Mouse (Mus musculus) right cerebral cortex, postnatal 14 days (tissue): ENCODE data around the gene Ccn6.
"Not testable (repeated sequence)": the region's sequence is repeated elsewhere in the genome, so short reads cannot be mapped to it uniquely, and the experiment has no call there.

Source experiments
- DNase-seq: peaks from one replicate; pipeline ENCODE4 v3.0.0; 2022

Ccn6 gene

DNA sequence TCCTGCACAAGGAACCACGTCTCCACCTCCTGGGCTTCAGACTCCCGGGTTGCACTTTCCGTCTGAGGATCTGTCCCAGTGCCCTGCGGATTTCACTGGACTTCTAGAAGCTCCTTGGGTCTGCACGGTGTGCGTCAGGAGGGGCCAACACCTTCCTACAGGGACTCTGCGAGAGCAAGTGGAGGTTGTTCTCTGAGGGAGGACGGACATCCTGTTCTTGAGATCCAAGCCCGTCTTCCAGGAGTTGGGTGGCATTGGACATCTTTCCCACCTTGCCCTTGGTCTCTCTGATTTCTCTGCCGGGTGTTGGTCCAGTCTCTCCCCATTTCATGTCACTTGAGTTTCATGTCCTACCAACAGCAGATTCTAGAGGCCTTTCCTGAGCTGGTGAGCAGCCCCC lies at the start of gene Ccn6:
Gene Ccn6, minus strand, starts transcription at position 101 of the 400 bp plus-strand sequence.
- no peak for DNase-seq

DNA sequence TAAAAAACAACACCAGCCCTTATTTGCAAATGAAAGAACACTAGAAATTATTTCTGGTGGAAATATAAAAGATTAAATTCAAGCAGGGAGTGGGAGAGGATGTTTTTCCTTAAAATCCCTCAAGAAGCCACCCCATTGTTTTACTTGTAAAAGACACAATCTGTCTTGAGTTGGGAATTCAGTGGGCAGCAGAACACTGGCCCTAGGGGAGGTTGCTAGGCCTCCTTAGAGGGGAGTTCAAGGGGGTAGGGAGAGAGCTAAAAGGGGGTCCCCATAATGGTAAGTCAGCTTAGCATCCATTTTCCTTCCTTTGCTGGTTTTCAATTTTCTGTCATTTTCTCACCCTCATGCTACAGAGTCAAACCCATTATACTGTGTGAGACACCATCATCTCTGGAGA lies 46.4 kb upstream of the Ccn6 start:
- no peak for DNase-seq

DNA sequence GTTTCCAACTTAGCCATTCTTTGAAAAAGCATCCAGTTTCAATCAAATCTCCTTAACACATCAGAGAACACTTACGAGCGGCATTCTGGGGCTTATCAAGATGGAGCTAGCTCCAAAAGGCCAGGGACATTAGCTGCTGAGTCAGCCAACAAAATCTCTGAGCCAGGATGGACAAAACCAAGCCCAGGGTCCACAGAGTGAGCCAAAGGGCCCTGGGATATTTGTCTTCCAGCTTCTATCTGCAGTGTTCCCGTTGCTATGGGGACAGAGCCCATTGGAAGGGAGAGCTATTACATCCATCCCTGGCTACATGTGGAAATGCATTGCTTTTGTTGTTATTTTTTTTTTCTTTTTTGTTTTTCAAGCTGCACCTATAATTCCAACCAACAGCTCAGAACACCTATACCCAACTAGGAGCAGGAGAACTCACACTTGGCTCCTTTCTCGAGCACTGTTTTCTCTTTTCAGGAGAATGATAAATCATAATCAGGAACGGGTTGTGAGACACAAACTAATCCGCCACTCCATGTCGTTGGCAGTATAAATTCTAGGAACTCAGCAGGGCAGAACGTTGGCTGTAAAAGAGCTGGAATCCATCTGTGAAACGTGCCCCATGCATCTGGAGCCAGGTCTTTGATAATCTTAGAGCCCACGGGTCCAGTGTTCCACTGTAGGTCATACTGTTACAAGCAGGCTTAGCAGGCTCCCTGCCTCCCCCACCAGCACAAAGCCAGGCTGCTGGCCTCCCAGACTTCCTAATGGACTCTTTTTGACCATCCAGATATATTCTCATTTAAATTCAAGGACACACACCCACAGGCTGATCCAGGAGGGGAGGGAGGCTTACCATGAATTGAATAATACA lies 45.8 kb upstream of the Ccn6 start:
- DNase-seq, result no peak

DNA sequence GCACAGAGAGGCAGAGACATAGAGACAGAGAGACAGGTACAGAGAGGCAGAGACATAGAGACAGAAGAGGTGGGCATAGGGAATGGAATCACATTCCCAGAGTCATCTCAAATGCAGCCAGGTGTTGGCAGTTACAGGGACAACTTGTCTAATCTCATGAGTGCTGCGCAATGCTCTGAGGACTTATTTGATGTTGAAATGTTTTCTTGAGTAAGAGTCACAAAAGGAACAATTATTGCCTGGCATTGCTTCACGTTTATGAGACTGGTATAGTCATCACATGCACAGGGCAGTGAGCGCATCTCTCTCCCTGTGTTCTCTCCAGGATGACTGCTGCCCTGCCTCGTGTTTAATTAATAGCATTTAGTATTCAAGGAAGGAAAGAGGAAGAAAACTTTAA lies 45.1 kb upstream of the Ccn6 start:
- DNase-seq, result no peak

DNA sequence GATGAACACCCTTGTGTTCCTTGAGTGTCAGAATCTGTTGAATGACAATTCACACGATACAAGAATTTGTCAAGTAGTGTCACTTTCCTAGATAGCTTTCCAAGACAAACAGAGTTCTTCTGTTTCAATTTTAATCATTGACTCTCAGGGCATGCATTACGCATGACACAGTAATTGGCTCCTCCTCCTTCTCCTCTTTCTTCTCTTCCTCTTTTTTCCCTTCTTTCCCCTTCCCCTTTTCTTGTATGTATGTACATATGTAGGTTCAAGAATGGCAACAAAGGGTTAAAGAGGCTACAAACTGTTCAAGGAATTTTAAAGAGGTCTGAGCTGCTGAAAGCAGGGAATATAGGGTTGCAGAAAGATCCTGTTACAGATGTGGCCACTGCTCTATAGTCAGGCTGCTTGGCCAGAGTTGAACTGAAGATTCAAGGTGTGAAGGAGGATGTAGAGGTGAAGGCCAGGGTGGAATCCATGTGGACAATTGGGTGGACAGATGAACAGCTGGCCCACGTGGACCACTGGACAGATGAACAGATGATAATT lies 43.8 kb upstream of the Ccn6 start:
- no peak for DNase-seq

DNA sequence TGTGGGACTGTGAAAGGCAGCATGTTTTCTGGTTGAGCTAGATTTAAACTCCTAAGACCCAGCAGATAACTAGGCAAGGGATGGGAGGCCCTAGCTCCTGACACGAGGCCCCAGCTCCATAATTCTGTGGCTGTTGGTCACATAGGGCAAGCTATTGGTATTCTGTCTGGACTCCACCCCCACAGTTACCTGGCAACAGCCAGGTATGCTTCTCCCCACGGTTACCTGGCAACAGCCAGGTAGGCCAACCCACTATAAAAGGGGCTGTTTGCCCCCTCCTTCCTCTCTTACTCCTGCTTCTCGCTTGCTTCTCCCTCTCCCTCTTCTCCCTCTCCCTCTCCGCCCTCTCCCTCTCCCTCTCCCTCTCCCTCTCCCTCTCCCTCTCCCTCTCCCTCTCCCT lies 38.9 kb upstream of the Ccn6 start:
- no peak for DNase-seq

DNA sequence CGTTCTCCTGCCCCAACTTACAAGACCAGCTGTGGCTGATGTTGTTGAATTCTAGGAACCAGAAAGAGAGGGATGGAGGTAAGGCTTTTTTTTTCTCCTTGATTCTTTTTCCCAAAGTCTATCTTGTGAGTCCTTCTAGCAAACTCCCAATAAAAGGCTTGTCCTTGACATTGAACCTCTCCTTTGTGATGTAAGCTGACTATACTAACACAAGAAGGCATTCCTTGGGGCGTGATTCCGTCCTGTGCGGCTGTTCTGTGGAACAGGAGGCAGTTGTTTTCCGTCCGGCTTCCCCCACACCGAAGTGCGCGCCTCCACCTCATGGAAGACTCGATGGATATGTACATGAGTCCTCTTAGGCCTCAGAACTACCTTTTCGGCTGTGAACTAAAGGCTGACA lies 34.6 kb upstream of the Ccn6 start:
- not testable (repeated sequence) for DNase-seq

DNA sequence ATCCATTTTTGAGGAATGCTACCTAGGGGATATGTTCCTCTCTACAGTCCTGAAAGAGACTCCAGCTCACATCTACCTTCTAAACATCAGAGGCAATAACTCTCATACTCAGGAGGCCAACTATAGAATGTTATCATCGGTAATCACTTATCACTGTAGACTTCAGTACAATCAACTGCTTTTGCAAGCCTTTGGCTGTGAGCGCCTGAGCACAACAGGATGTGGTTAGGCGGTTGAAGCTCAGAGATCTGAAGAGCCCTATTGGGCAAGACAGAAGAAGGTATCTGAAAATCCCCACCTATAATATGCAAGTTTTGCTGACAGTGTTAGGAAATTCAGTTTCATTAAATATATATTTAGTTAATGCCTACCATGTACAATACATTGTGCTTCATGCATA lies 29.1 kb upstream of the Ccn6 start:
- no peak for DNase-seq

DNA sequence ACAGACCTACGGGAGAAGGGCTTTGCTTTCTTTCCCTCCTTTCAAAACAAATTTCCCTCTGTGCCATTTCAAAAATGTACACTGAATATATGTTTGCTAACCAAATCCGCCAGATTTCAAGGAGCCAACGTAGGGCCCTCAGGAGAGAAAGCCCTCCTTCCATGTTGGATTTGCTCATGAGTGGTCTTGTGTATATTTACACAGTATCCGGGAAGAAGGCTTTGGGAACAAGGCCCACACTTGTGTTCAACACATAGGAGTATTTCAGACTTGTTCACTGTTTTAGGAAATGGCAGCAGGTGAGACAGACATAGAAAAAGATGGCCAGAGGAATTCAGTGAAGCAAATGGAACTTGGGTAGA lies 21.9 kb upstream of the Ccn6 start:
- DNase-seq, result no peak

DNA sequence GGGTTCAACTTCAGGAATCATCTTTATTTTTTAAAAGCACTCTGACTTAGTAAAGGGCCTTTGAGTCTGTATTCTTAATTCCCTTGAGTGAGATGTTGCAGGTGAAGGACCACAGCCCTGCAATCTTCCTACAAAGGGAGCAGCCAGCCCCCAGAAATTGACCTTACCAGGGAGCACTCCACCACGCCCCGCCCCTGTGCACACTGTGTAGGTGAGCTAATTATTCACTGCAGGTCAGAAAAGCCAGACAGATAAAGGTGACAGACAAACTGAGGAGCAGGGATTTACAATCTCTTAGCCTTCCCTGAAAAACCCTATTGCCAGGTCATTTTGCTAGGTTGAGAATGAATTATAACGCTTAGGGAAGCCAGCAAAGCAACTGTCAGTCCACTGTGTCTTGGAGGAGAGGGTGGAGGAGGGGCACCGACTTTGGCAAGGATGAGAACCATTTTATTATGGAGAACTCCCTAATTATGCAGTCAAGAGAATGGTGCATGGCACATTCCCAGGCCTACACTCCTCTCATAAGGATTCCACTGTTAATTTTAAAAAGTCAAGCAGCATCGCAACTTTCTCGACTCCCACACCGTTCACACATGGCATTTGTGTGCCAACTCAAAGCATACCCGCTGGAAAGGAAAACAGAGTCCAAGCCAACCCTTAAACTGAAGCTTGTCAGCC lies 21.4 kb upstream of the Ccn6 start:
- peak; percentile 39 for DNase-seq

DNA sequence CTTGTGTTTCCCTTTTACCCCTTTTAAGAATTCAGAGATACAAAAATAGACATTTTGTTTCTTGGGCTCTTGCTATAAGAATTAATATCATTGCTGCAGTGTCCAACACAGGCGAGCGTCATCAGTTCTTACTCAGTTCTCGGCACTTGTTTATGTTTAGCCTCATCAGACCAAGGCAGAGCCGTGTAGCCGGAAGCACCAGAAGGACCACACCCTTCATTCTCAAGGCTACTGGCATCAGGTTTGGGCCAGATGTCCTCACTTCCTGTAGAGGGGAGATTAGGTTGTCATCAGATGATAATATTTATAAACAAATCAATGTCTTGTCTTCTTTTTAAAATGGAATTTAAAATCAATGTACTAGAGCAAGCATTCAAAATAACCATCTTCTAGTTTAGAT lies 13.4 kb upstream of the Ccn6 start:
- no peak for DNase-seq

DNA sequence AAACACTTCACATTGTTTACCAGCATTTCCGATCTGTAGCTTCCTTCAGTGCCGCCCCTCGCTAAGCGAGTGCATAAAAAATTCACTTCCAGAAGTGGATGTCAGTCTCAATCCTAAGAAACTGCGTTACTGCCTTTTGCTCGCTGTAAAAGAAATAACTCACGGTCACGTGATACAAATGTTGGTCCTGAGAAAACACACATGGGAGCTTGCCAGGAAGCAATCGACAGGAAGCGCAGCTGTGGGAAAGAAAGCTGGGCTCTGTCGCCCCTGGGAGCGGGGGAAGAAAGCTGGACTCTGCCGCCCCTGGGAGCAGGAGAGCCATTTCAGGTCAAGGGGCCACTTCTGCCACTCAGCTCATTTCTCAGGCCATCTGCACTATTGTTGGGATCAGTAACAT lies 9.5 kb upstream of the Ccn6 start:
- peak; percentile 24 for DNase-seq

DNA sequence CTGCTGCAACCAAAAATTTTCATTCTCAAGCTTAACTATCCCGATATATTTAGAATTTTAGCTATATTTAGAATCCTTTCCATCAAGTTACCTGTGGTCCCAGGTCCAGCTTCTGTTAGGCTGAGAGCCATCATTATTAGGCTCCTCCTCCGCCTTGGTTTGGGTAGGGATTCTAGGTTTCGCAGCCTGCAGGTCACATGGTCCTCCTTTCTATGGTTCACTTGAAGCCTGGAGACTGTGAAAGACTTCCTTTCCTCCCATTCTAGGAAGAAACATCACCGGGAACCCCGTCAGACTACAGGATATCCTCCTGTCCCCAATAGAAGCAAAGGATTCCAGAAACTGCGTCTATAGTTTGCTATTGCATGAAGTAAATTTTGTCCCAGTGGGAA lies 8.9 kb upstream of the Ccn6 start:
- DNase-seq, result no peak

DNA sequence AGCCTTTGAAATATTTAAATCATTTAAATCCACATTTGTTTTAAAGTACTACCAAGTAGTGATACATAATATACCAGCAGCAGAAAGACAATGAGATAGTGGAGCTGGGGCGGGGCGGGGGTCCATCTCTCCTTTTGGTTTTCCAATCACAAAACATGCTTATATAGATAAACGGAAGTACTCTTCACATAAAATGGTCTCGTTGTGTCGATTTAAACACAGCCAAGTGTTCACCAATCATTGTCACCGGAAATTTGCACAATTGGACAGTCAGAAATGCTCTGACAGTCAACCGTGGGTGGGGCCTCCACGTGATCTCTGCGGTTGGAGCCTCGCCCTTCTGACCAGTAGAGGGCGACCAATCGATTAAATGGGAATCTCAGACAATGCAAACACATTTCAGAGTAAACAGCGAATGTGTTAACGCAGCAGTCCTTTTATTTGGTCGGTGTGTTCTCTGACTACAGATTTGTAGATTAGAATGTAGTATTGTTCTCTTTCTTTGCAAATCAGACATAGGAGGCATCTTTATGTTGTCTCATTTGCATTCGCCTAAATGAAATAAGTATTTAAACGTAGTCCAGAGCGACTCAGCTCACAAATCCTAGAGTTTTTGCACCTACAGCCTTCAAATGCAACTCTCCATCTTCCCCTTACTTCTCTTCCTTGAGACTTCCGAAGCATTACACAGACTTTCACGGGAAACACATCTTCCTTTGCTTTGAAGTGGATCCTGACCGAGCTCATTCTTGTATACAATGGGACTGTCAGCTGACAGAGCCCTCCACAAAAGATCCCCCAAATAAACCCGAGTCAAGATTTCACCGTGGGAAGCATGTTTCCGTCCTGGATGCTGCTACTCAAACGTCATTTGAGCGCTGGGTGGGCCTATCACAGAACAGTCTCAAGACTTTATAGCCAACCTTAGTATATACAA lies 8.3 kb upstream of the Ccn6 start:
- peak; percentile 80 for DNase-seq

DNA sequence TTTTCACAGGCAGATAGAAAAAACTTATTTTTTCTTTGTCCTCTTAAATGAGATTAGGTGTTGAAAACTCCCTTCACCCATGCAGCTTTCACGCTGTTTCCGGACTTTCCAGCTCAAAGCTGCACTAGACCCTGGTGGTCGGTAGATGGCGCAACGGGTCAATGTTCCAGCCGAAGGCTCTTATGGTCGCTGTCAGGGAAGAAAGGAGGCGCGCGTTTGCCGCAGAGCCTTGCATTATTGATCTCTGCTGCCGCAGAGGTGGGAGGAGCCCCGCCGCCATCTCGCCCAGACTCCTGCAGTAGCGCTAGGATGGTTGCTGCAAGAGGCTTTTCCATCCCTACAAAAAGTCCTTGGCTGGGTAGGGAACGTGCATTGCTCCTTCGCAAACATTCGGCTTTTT lies 7.5 kb upstream of the Ccn6 start:
- peak; percentile 92 for DNase-seq

DNA sequence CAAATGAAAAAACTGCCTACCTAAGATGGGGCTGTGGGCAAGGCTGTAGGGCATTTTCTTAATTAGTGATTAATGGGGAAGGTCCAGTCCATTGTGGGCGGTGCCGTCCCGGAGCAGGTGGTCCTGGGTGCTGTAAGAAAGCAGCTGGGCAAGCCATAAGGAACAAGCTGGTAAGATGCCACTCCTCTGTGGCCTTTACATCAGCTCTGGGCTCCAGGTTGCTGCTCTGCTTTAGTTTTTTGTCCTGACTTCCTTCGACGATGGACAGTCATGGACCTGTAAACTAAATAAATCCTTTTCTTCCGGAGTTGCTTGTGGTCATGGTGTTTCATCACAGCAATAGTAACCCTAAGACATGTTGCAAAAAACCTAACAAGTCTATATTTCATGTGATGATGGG lies 7.1 kb upstream of the Ccn6 start:
- DNase-seq, result no peak

DNA sequence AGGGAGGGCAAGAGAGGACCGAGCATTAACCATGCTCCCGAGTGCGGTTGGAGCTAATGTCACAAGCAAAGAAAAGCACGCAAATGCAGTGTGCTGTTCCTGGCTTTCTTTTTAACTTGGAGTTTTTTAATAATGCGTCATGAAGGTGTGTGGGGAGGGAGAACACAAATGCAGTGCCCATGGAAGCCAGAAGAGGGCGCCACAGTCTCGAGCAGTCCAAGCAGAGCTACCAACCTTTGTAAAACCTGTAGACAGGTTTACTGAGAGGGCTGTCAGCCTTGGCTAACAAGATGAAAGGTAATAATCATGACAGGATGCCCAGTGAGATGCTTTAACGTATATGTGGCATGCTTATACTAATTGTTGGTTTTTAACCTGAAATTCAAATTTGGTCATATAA lies 6.6 kb upstream of the Ccn6 start:
- DNase-seq, result peak; percentile 75

DNA sequence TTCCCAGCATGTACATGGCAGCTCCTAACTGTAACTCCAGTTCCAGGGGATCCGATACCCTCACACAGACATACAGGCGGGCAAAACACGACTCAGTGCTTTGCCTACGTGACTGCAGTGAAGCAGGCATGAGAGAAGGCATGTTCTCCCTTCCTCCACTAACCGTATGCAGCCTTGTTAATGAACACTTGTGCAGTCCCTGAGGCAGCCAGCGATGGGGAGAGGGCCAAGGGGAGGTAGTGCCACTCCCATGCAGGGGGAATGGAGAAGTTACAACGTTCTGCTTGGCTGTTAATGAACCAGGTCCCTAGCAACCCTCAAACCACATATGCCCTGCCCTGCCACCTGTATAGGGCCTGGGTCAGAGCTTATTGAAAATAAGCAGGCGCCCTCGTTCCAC lies 6.0 kb upstream of the Ccn6 start:
- DNase-seq, result no peak

DNA sequence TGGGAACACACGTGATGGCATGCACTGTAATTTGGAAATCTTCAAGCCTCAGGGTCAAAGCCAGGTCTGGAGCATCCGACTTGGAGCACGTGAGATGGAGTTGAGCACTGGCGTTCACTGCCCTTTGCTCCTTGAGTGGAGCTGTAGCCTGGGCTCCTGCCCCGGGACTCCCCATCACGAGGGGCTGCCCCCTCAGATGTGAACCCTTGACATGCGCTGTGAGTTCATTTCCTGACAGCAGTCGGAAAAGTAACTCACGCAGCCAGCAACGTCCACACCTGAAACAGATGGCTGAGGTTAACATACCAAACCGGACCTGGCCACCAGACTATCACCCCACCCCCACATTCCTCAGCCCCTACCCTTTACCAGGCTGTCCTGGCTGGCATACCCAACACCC lies 4.0 kb upstream of the Ccn6 start:
- DNase-seq, result no peak

DNA sequence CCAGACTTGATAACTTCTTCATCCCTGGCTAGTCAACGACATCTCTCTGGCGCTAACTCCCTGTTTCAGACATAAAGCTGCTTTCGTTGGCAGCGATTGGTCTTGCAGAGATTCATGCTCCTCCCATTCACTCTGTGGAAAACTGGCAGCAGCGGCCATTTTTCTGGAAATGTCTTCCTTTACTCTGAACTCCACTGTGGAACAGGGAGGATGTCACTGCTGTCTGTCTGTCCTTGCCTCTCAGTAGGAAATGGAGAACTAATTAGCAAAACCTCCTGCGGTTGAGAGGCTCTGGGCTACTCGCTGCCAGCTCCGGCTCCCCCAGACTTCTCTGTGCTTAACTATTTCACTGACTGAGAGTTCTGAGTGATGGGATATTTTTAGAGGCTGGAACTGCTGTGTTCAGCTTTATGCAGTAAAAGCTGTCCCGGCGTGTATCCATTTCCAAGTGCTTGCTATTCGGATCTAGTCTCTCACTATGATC lies 2.1 kb upstream of the Ccn6 start:
- peak; percentile 61 for DNase-seq

DNA sequence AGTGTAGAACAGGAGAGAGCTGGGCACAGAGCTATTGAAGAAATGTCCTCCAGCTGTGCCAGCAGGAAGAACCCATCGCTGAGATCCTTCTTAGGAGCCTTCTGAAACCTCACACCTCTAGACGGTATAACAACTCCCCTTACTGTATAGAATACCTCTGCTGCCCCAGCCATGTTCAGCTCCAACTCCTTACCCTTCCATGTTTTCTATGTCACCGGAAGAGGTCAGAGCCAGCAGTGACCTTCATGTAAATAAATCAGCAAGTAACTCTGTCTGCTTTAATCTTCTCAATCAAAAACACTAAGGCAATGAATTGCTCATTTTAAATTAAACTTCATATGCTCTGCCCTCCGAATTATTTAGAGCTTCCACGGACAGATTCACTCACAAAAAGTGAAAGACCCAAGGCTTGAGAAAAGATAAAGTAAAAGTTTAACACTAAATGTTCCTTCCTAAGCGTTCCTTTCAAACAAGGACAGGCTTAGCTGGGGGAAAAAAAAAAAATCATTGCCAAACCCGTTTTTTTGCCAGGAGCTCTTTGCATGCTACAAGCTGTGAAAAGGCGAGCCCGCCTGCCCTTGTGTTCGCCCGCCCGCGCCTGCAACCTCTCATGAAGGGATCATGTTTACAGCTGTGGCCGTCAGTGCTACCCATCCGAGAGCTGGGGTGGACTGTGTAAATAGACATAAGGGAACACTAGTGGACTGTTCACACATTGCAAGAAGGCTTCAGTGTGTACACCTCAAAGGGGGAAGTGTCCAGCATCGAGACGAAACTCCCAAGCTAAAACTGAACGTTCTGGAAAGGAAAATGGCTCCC lies 719 bp downstream of the Ccn6 start:
- DNase-seq, result no peak

DNA sequence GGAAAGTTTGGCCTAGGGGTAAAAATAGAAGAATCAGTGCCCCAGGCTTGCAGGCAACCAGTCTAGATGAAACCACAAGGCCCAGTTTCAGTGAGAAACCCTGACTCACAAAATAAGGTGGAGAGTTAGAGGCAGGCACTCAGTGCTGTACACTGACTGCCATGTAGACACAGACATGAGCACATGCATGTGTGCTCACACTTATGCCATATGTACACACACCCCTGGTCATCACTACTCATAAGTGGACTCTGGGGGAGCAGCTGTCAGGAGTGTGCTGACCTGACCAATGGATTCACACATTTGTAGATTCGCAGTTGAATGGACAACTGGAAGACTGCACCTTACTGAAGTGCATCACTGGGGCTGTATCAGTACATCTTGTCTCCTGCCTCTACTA lies 2.2 kb downstream of the Ccn6 start:
- DNase-seq, result no peak
